Mouse (Mus musculus): Measurements from ENCODE around the gene Hyal3. TPM values are rescaled to one million over a fixed set of nuclear protein-coding genes. Genes with fewer than 3 reads are reported as not detected.

Gene Hyal3
- total RNA-seq, 1 experiment, result 0.54 TPM

DNA sequence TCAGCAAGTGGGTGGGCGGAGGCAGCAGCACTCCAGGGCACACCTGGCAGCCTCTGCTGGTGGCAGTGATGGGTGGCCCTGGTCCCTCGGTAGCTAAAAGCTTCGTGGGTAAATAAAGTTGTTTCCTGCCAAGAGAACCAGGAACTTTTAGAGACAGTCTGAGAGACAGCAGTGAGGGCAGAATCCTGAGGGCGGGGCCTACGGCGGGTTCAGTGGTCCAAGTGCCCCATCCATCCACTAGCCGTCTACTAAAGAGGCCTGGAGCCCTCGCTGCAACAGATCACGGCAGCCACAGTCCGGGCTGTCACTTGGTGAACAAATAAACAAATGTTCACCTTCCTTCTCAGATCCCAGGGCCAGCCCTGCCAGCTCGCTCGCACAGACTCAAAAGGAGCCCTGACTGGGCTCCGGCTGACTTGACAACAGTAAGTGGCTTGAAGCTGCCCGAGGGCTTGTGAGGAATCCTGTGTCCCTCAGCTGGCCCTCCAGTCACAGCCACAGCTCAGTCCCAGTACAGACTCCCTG, 49.3 kb downstream of the Hyal3 start:
- Histone ChIP-seq H3K36me3 (ENCODE audit: control insufficient read depth, insufficient read depth, low read length, poor library complexity, severe bottlenecking) (peaks cover 5% of the 10 kb centered on the region; the same call in 1 of the 2 replicates), H3K27ac (ENCODE audit: insufficient read depth, low read depth, low read length, poor library complexity, severe bottlenecking) (peak overlapping the region; percentile 69; the same call in 1 of the 2 replicates), H3K9me3 (ENCODE audit: control insufficient read depth, insufficient read depth, low read depth, low read length) (no peaks in the 10 kb centered on the region), H3K4me3 (ENCODE audit: insufficient read depth in 1 of 2, low read depth in 1 of 2, low read length in 2 of 2, poor library complexity in 1 of 2, severe bottlenecking in 1 of 2) (peak overlapping the region; percentile 21 to 31; a peak in 3 of 4 replicates), H3K4me1 (ENCODE audit: control insufficient read depth in 2 of 2, insufficient read depth in 2 of 2, low read length in 2 of 2, poor library complexity in 1 of 2) (peaks cover 14 to 54% of the 10 kb centered on the region in 2 experiments; a peak in 3 of 4 replicates), H3K9ac (ENCODE audit: insufficient read depth, low read depth, low read length, poor library complexity, severe bottlenecking) (peak overlapping the region; percentile 19; the same call in 1 of the 2 replicates)
- DNase-seq (ENCODE audit: low read depth, low spot score), result no peak
- TF ChIP-seq MAFK (IDR thresholded peaks at IDR 0.05; ENCODE audit: insufficient read depth, low read depth, low read length) (no peak), CHD2 (IDR thresholded peaks at IDR 0.05; ENCODE audit: low read depth, low read length) (no peak), ZC3H11A (IDR thresholded peaks at IDR 0.05; ENCODE audit: borderline replicate concordance, low read depth, low read length) (no peak), ZNF384 (IDR thresholded peaks at IDR 0.05; ENCODE audit: low read depth, low read length) (no peak), HCFC1 (IDR thresholded peaks at IDR 0.05; ENCODE audit: borderline replicate concordance, insufficient read depth, low read length) (no peak)
- in situ Hi-C loops (cut with MboI; ENCODE audit: low sequenced_read_pairs in 2 of 2, unreplicated experiment in 2 of 2), result no loop called here

DNA sequence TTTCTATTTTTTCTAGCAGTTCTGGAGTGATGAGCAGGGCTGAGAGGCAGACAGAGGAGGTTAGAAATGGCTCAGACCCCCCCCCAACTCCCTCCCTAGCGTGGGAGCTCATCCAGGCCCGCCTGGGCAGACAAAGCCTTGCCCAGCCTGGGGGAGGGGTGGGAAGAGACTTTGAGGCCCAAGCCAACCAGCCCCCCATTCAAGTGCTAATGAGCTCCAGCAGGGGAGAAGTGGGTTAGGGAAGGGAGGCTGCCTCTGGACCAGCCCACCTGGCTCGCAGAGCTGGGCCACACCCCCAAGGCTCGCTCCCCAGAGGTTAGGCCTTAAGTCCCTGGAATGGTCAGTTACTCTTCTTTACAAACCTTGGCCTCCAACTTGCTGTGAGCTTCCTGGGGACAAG, 50.0 kb downstream of the Hyal3 start:
- peak; percentile 96 for DNase-seq (ENCODE audit: low read depth, low spot score)
- peaks cover 14 to 50% of the 10 kb centered on the region in 2 experiments; a peak in 3 of 4 replicates for H3K4me1 ChIP-seq (ENCODE audit: control insufficient read depth in 2 of 2, insufficient read depth in 2 of 2, low read length in 2 of 2, poor library complexity in 1 of 2)
- in situ Hi-C loops (cut with MboI; ENCODE audit: low sequenced_read_pairs in 2 of 2, unreplicated experiment in 2 of 2), result no loop called here
- peak overlapping the region; percentile 19; the same call in 1 of the 2 replicates for H3K9ac ChIP-seq (ENCODE audit: insufficient read depth, low read depth, low read length, poor library complexity, severe bottlenecking)
- H3K4me3 ChIP-seq (ENCODE audit: insufficient read depth in 1 of 2, low read depth in 1 of 2, low read length in 2 of 2, poor library complexity in 1 of 2, severe bottlenecking in 1 of 2), result peak overlapping the region; percentile 21 to 31; a peak in 2 of 4 replicates
- H3K36me3 ChIP-seq (ENCODE audit: control insufficient read depth, insufficient read depth, low read length, poor library complexity, severe bottlenecking), result peaks cover 1% of the 10 kb centered on the region; the same call in 1 of the 2 replicates
- H3K27ac ChIP-seq (ENCODE audit: insufficient read depth, low read depth, low read length, poor library complexity, severe bottlenecking), result peak overlapping the region; percentile 69; the same call in 1 of the 2 replicates
- TF ChIP-seq MAFK (IDR thresholded peaks at IDR 0.05; ENCODE audit: insufficient read depth, low read depth, low read length), result no peak
- TF ChIP-seq ZC3H11A (IDR thresholded peaks at IDR 0.05; ENCODE audit: borderline replicate concordance, low read depth, low read length), result no peak
- TF ChIP-seq ZNF384 (IDR thresholded peaks at IDR 0.05; ENCODE audit: low read depth, low read length), result 0 out of 2 replicates have a peak, but pooled peaks have one; percentile 11
- no peak; the same call in 1 of the 2 replicates for TF ChIP-seq HCFC1 (IDR thresholded peaks at IDR 0.05; ENCODE audit: borderline replicate concordance, insufficient read depth, low read length)
- TF ChIP-seq CHD2 (IDR thresholded peaks at IDR 0.05; ENCODE audit: low read depth, low read length), result 0 out of 2 replicates have a peak, but pooled peaks have one; percentile 27
- H3K9me3 ChIP-seq (ENCODE audit: control insufficient read depth, insufficient read depth, low read depth, low read length), result no peaks in the 10 kb centered on the region

DNA sequence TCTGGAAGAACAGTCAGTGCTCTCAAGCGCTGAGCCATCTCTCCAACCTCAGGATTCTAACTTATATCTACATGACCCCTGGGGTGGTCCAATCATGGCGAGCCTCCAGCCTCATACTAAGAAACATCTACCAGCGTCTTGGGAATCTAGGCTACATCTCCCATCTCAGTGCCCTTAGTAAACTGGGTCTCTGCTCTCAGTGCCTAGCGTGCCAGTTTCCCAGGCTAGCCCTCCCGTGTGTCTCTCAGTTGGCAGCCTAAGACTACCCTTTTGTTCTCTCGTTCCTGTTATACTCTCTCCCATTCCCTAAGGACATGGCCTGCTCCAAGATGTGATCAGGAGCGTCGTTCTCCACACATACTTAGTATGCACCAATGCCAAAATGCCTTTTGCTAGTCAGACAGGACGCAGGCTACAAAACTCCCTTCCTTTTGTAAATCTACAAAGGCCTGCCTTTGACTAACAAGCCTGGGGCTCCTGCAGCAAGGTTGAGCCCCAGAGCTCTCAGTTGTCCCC, 50.8 kb downstream of the Hyal3 start:
- DNase-seq (ENCODE audit: low read depth, low spot score), result no peak
- Histone ChIP-seq H3K36me3 (ENCODE audit: control insufficient read depth, insufficient read depth, low read length, poor library complexity, severe bottlenecking) (peaks cover 1% of the 10 kb centered on the region; the same call in 1 of the 2 replicates), H3K4me3 (ENCODE audit: insufficient read depth in 1 of 2, low read depth in 1 of 2, low read length in 2 of 2, poor library complexity in 1 of 2, severe bottlenecking in 1 of 2) (no peak overlapping the region), H3K9ac (ENCODE audit: insufficient read depth, low read depth, low read length, poor library complexity, severe bottlenecking) (no peak overlapping the region), H3K4me1 (ENCODE audit: control insufficient read depth in 2 of 2, insufficient read depth in 2 of 2, low read length in 2 of 2, poor library complexity in 1 of 2) (peaks cover 14 to 45% of the 10 kb centered on the region in 2 experiments; a peak in 3 of 4 replicates), H3K27ac (ENCODE audit: insufficient read depth, low read depth, low read length, poor library complexity, severe bottlenecking) (no peak overlapping the region; the same call in 1 of the 2 replicates), H3K9me3 (ENCODE audit: control insufficient read depth, insufficient read depth, low read depth, low read length) (no peaks in the 10 kb centered on the region)
- TF ChIP-seq HCFC1 (IDR thresholded peaks at IDR 0.05; ENCODE audit: borderline replicate concordance, insufficient read depth, low read length) (no peak), ZC3H11A (IDR thresholded peaks at IDR 0.05; ENCODE audit: borderline replicate concordance, low read depth, low read length) (no peak), MAFK (IDR thresholded peaks at IDR 0.05; ENCODE audit: insufficient read depth, low read depth, low read length) (no peak), ZNF384 (IDR thresholded peaks at IDR 0.05; ENCODE audit: low read depth, low read length) (no peak), CHD2 (IDR thresholded peaks at IDR 0.05; ENCODE audit: low read depth, low read length) (no peak)
- in situ Hi-C loops (cut with MboI; ENCODE audit: low sequenced_read_pairs in 2 of 2, unreplicated experiment in 2 of 2), result no loop called here

DNA sequence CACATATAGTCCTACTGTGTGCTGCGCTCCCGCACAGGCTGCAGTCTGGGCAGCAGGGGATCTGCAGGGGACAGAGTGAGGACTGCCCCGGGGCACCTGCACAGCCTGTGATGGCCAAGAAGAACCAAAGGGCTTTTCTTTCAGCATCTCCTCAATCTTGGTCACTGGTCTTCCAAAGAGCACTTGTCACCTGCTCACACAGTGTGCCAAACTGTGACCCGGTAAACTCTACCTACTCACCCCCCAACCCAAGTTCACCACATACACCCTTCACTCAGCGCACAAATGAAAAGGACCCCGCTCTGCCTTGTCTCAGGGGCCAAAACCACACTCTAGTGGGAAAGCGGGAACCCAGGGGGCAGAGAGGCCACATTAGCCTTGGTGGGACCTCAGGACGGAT, 51.2 kb downstream of the Hyal3 start:
- Histone ChIP-seq H3K36me3 (ENCODE audit: control insufficient read depth, insufficient read depth, low read length, poor library complexity, severe bottlenecking) (peaks cover 1% of the 10 kb centered on the region; the same call in 1 of the 2 replicates), H3K9ac (ENCODE audit: insufficient read depth, low read depth, low read length, poor library complexity, severe bottlenecking) (no peak overlapping the region; the same call in 1 of the 2 replicates), H3K4me3 (ENCODE audit: insufficient read depth in 1 of 2, low read depth in 1 of 2, low read length in 2 of 2, poor library complexity in 1 of 2, severe bottlenecking in 1 of 2) (no peak overlapping the region), H3K4me1 (ENCODE audit: control insufficient read depth in 2 of 2, insufficient read depth in 2 of 2, low read length in 2 of 2, poor library complexity in 1 of 2) (peaks cover 14 to 44% of the 10 kb centered on the region in 2 experiments; a peak in 3 of 4 replicates), H3K27ac (ENCODE audit: insufficient read depth, low read depth, low read length, poor library complexity, severe bottlenecking) (no peak overlapping the region), H3K9me3 (ENCODE audit: control insufficient read depth, insufficient read depth, low read depth, low read length) (no peaks in the 10 kb centered on the region)
- DNase-seq (ENCODE audit: low read depth, low spot score), result no peak
- in situ Hi-C loops (cut with MboI; ENCODE audit: low sequenced_read_pairs in 2 of 2, unreplicated experiment in 2 of 2), result no loop called here
- no peak for TF ChIP-seq HCFC1 (IDR thresholded peaks at IDR 0.05; ENCODE audit: borderline replicate concordance, insufficient read depth, low read length)
- no peak for TF ChIP-seq ZC3H11A (IDR thresholded peaks at IDR 0.05; ENCODE audit: borderline replicate concordance, low read depth, low read length)
- TF ChIP-seq CHD2 (IDR thresholded peaks at IDR 0.05; ENCODE audit: low read depth, low read length), result no peak
- no peak for TF ChIP-seq ZNF384 (IDR thresholded peaks at IDR 0.05; ENCODE audit: low read depth, low read length)
- no peak for TF ChIP-seq MAFK (IDR thresholded peaks at IDR 0.05; ENCODE audit: insufficient read depth, low read depth, low read length)

All from ES-E14 (cell line).